Mouse (Mus musculus): ENCODE data around the gene Defb26.

Defb26 gene

GRCm38 (mm10) chr2:152490038-152490437 lies 21.5 kb downstream of the Defb26 start, which contains the start of gene Defb22:
Defb22 (minus strand) TSS chr2:152490138.
- H3K4me3 ChIP-seq (replicated peaks; ENCODE audit: low read length): no peak within 1 kb of the TSS
- TF ChIP-seq CTCF (conservative IDR thresholded peaks at IDR 0.05; ENCODE audit: low read length) (no peak), POU5F1 (IDR thresholded peaks at IDR 0.05; ENCODE audit: borderline replicate concordance, low read length) (no peak), NANOG (IDR thresholded peaks at IDR 0.05; ENCODE audit: borderline replicate concordance, low read length) (no peak)
- H3K9me3 ChIP-seq (ENCODE audit: low read length): peaks cover 11% of the 10 kb centered on the region
- no peaks in the 10 kb centered on the region; the same call in 1 of the 2 replicates for H3K27me3 ChIP-seq (ENCODE audit: insufficient read depth, low read length)
- H3K36me3 ChIP-seq (ENCODE audit: insufficient read depth, low read length): no peaks in the 10 kb centered on the region
- H3K4me1 ChIP-seq (replicated peaks; ENCODE audit: low read depth, low read length): no peaks in the 10 kb centered on the region

GRCm38 (mm10) chr2:152487024-152487423 lies 24.5 kb downstream of the Defb26 start:
- no peaks in the 10 kb centered on the region; the same call in 1 of the 2 replicates for H3K27me3 ChIP-seq (ENCODE audit: insufficient read depth, low read length)
- H3K9me3 ChIP-seq (ENCODE audit: low read length): peaks cover 21% of the 10 kb centered on the region
- H3K36me3 ChIP-seq (ENCODE audit: insufficient read depth, low read length): no peaks in the 10 kb centered on the region
- no peak overlapping the region for H3K4me3 ChIP-seq (replicated peaks; ENCODE audit: low read length)
- TF ChIP-seq CTCF (conservative IDR thresholded peaks at IDR 0.05; ENCODE audit: low read length) (peak; percentile 97), POU5F1 (IDR thresholded peaks at IDR 0.05; ENCODE audit: borderline replicate concordance, low read length) (no peak)
- no peaks in the 10 kb centered on the region for H3K4me1 ChIP-seq (replicated peaks; ENCODE audit: low read depth, low read length)

GRCm38 (mm10) chr2:152481726-152482125 lies 29.8 kb downstream of the Defb26 start:
- H3K4me3 ChIP-seq (replicated peaks; ENCODE audit: low read length): no peak overlapping the region
- H3K36me3 ChIP-seq (ENCODE audit: insufficient read depth, low read length): no peaks in the 10 kb centered on the region
- TF ChIP-seq POU5F1 (IDR thresholded peaks at IDR 0.05; ENCODE audit: borderline replicate concordance, low read length): no peak
- TF ChIP-seq NANOG (IDR thresholded peaks at IDR 0.05; ENCODE audit: borderline replicate concordance, low read length): no peak
- no peak for TF ChIP-seq CTCF (conservative IDR thresholded peaks at IDR 0.05; ENCODE audit: low read length)
- no peaks in the 10 kb centered on the region for H3K27me3 ChIP-seq (ENCODE audit: insufficient read depth, low read length)
- H3K9me3 ChIP-seq (ENCODE audit: low read length): peaks cover 21% of the 10 kb centered on the region
- no peaks in the 10 kb centered on the region for H3K4me1 ChIP-seq (replicated peaks; ENCODE audit: low read depth, low read length)

GRCm38 (mm10) chr2:152480881-152481280 lies 30.6 kb downstream of the Defb26 start:
- H3K4me3 ChIP-seq (replicated peaks; ENCODE audit: low read length): no peak overlapping the region
- peaks cover 18% of the 10 kb centered on the region for H3K9me3 ChIP-seq (ENCODE audit: low read length)
- no peak for TF ChIP-seq NANOG (IDR thresholded peaks at IDR 0.05; ENCODE audit: borderline replicate concordance, low read length)
- TF ChIP-seq POU5F1 (IDR thresholded peaks at IDR 0.05; ENCODE audit: borderline replicate concordance, low read length): no peak
- no peak for TF ChIP-seq CTCF (conservative IDR thresholded peaks at IDR 0.05; ENCODE audit: low read length)
- H3K27me3 ChIP-seq (ENCODE audit: insufficient read depth, low read length): no peaks in the 10 kb centered on the region
- H3K36me3 ChIP-seq (ENCODE audit: insufficient read depth, low read length): no peaks in the 10 kb centered on the region
- H3K4me1 ChIP-seq (replicated peaks; ENCODE audit: low read depth, low read length): no peaks in the 10 kb centered on the region

GRCm38 (mm10) chr2:152476763-152477162 lies 34.7 kb downstream of the Defb26 start, which contains the start of gene Defb20:
Defb20 (plus strand) TSS chr2:152477063.
- H3K27me3 ChIP-seq (ENCODE audit: insufficient read depth, low read length): no peaks in the 10 kb centered on the region
- TF ChIP-seq CTCF (conservative IDR thresholded peaks at IDR 0.05; ENCODE audit: low read length) (no peak), NANOG (IDR thresholded peaks at IDR 0.05; ENCODE audit: borderline replicate concordance, low read length) (no peak), POU5F1 (IDR thresholded peaks at IDR 0.05; ENCODE audit: borderline replicate concordance, low read length) (no peak)
- H3K36me3 ChIP-seq (ENCODE audit: insufficient read depth, low read length): no peaks in the 10 kb centered on the region
- no peak within 1 kb of the TSS for H3K4me3 ChIP-seq (replicated peaks; ENCODE audit: low read length)
- no peaks in the 10 kb centered on the region for H3K4me1 ChIP-seq (replicated peaks; ENCODE audit: low read depth, low read length)
- H3K9me3 ChIP-seq (ENCODE audit: low read length): no peaks in the 10 kb centered on the region

DNA sequence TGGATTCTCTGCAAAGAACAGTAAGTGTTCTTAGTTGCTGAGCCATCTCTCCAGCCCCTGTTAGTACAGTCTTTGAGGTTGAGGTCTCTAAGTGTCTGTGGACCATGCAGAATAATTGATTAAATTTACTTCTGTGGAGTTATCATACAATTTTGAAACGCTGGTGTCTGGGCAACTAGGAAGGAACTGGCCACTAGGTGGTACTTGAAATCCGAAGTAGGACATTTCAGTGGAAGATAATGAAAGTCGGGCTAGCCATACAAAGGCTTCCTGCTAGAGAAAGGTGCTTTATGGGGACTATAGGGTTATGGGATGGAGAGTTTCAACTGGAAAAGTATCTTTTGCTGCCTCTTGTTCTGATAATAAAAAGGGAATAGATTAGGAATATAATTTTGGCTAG lies 39.1 kb downstream of the Defb26 start:
- H3K36me3 ChIP-seq (ENCODE audit: insufficient read depth, low read length): no peaks in the 10 kb centered on the region
- H3K9me3 ChIP-seq (ENCODE audit: low read length): no peaks in the 10 kb centered on the region
- H3K27me3 ChIP-seq (ENCODE audit: insufficient read depth, low read length): no peaks in the 10 kb centered on the region
- TF ChIP-seq CTCF (conservative IDR thresholded peaks at IDR 0.05; ENCODE audit: low read length) (no peak), NANOG (IDR thresholded peaks at IDR 0.05; ENCODE audit: borderline replicate concordance, low read length) (no peak), POU5F1 (IDR thresholded peaks at IDR 0.05; ENCODE audit: borderline replicate concordance, low read length) (no peak)
- no peak overlapping the region for H3K4me3 ChIP-seq (replicated peaks; ENCODE audit: low read length)
- H3K4me1 ChIP-seq (replicated peaks; ENCODE audit: low read depth, low read length): peaks cover 4% of the 10 kb centered on the region; the same call in 1 of the 2 replicates

DNA sequence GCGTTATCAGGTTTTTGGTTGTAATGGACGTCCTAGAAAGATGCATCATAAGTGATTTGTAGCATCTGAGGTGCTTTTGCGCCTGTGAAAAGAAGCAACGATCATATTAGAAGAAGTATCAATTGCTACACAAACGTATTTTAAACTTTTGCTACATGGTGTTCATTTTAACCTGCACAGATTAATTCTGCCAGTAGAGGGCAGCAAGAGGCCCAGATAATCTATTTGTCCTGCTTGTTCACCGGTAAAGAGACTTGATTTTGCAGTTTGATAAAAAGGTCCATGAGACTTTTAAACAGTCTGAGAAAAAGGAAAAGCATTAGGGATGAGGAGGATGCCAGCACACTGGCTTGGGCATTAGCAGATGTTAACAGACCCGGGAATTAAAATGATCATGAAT lies 40.5 kb downstream of the Defb26 start:
- peak; percentile 92 for TF ChIP-seq CTCF (conservative IDR thresholded peaks at IDR 0.05; ENCODE audit: low read length)
- no peak for TF ChIP-seq POU5F1 (IDR thresholded peaks at IDR 0.05; ENCODE audit: borderline replicate concordance, low read length)
- Histone ChIP-seq H3K4me1 (replicated peaks; ENCODE audit: low read depth, low read length) (peaks cover 4% of the 10 kb centered on the region; the same call in 1 of the 2 replicates), H3K36me3 (ENCODE audit: insufficient read depth, low read length) (no peaks in the 10 kb centered on the region), H3K27me3 (ENCODE audit: insufficient read depth, low read length) (no peaks in the 10 kb centered on the region), H3K4me3 (replicated peaks; ENCODE audit: low read length) (no peak overlapping the region), H3K9me3 (ENCODE audit: low read length) (no peaks in the 10 kb centered on the region)

DNA sequence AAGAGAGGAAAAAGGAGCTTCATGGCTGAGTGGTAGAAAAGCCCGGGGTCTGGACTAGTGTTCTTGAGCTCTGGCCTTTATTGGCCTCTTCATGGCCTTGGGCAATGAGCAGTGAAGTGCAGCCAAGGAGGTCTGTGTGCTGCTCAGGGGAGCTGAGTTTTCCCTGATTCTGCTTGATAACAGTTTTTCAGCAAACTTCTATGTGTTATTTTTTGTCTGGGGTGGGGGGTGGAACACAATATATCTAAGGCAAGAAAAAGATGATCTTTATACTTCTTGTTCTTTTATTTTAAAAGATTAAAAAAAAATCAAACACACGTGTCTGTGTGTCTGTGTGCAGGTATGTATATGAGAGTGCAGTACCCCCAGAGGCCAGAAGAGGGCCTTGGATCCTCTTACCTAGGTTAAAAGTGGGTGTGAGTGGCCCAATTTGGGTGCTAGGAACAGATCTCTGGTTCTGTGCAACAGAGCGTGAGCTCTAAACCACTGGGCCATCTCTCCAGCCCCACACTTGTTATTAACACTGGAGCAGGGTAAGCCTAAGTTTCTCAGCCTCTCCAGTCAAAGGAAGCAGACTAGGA lies 46.8 kb downstream of the Defb26 start, which contains the start of gene Defb23:
Gene Defb23 (minus strand): TSS at position 51 of the 581 bp plus-strand sequence.
- Histone ChIP-seq H3K4me1 (replicated peaks; ENCODE audit: low read depth, low read length) (peaks cover 4% of the 10 kb centered on the region; the same call in 1 of the 2 replicates), H3K36me3 (ENCODE audit: insufficient read depth, low read length) (no peaks in the 10 kb centered on the region), H3K9me3 (ENCODE audit: low read length) (no peaks in the 10 kb centered on the region), H3K27me3 (ENCODE audit: insufficient read depth, low read length) (peaks cover 10% of the 10 kb centered on the region), H3K4me3 (replicated peaks; ENCODE audit: low read length) (no peak within 1 kb of the TSS)
- TF ChIP-seq CTCF (conservative IDR thresholded peaks at IDR 0.05; ENCODE audit: low read length): peak; percentile 63
- TF ChIP-seq NANOG (IDR thresholded peaks at IDR 0.05; ENCODE audit: borderline replicate concordance, low read length): no peak

DNA sequence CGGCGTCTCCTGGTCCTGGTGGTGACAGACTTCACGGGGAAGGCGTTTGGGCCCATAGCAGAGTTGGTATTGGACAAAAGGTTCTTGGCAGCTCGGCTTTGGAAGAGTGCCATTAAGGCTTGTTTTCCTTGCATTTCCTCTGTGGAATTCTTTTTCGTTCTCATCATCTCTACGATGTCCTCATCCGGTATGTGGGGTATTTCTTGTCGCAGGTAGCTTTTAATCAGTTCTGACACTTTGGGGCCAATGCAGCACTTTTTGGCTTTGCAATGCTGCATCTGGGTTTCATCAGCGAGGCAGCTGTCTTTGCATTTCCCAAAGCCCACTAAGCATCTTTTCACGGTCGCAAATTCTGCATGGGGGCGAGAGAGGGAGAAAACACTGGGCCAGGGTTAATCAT lies 52.3 kb downstream of the Defb26 start:
- TF ChIP-seq NANOG (IDR thresholded peaks at IDR 0.05; ENCODE audit: borderline replicate concordance, low read length) (no peak), POU5F1 (IDR thresholded peaks at IDR 0.05; ENCODE audit: borderline replicate concordance, low read length) (no peak), CTCF (conservative IDR thresholded peaks at IDR 0.05; ENCODE audit: low read length) (no peak)
- H3K36me3 ChIP-seq (ENCODE audit: insufficient read depth, low read length): no peaks in the 10 kb centered on the region
- peaks cover 23% of the 10 kb centered on the region for H3K27me3 ChIP-seq (ENCODE audit: insufficient read depth, low read length)
- no peaks in the 10 kb centered on the region for H3K4me1 ChIP-seq (replicated peaks; ENCODE audit: low read depth, low read length)
- H3K4me3 ChIP-seq (replicated peaks; ENCODE audit: low read length): no peak overlapping the region
- no peaks in the 10 kb centered on the region for H3K9me3 ChIP-seq (ENCODE audit: low read length)

All from E14TG2a.4 (cell line).